Mouse (Mus musculus): ENCODE measurements at regions not wholly inside any gene's neighbourhood (a gene's known extent, or its start where the extent isn't known, plus 50 kb on each side); places are given as distances from the start of the nearest gene placed in this dataset.

DNA sequence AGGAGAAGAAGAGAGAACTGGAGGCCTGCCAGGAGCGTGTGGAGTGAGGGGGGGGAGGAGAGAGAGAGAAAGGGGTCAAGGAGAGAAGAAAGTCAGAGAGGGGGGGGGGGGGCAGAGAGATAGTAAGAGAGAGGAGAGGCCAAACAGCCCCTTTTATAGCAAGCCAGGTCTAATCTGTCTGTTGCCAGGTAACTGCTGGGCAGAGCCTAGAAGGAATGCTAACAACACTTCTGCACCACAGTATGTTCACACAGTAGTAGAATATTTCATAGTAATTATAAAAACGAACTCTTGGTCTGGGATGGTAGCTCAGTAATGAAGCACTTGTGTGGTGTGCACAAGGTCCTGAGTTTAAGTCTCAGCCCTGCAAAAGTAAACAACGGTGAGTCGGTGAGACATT lies 248.4 kb upstream of the Cdh5 start:
- no peak for TF ChIP-seq CTCF (IDR thresholded peaks at IDR 0.05; ENCODE audit: control insufficient read depth, insufficient read depth, insufficient read length)
- no peak for TF ChIP-seq USF1 (IDR thresholded peaks at IDR 0.05; ENCODE audit: low read depth)
- TF ChIP-seq CEBPB (IDR thresholded peaks at IDR 0.05; ENCODE audit: low read depth), result no peak

Data from C2C12 (cell line).